Mouse (Mus musculus) retina, embryonic 14.5 days (tissue): ENCODE results near the gene Pcgf3.

Source experiments
- DNase-seq: peaks from one replicate; pipeline ENCODE4 v3.0.0-alpha.2; 2015; ENCODE audit warnings: low spot score

Pcgf3 gene

GRCm38 (mm10) chr5:108554041-108554440 lies 93.0 kb downstream of the Pcgf3 start:
- no peak for DNase-seq
